Mouse (Mus musculus) limb, embryonic 15.5 days (tissue): ENCODE data around the gene Mbd3l2. TPM values are rescaled to one million over a fixed set of nuclear protein-coding genes. Genes with fewer than 3 reads are reported as not detected.
"Not testable (repeated sequence)": the region's sequence is repeated elsewhere in the genome, so short reads cannot be mapped to it uniquely, and the experiment has no call there.

Source experiments
- ATAC-seq: fragments of 200-750 bp; cut with Nextera tagmentation; 2 replicates; pipeline ENCODE4 v1.8.0; 2017; ENCODE audit warnings: low read depth, moderate TSS enrichment; ENCODE audit not compliant: insufficient number of reproducible peaks, low FRiP score, low TSS enrichment
- H3K27ac ChIP-seq: fragments of 300-500 bp; sonication (generic); 2 replicates; pipeline ENCODE4 v1.5.1; 2015; ENCODE audit warnings: moderate library complexity, mild to moderate bottlenecking, inconsistent platforms
- H3K27me3 ChIP-seq: fragments of 300-500 bp; sonication (generic); 2 replicates; pipeline ENCODE4 v1.6.1; 2015; ENCODE audit warnings: inconsistent platforms
- H3K36me3 ChIP-seq: fragments of 300-500 bp; sonication (generic); 2 replicates; pipeline ENCODE4 v1.6.1; 2015; ENCODE audit warnings: inconsistent platforms
- H3K4me1 ChIP-seq: fragments of 300-500 bp; sonication (generic); 2 replicates; pipeline ENCODE4 v1.6.1; 2015; ENCODE audit warnings: inconsistent platforms
- H3K4me2 ChIP-seq: fragments of 300-500 bp; sonication (generic); 2 replicates; pipeline ENCODE4 v1.6.1; 2015; ENCODE audit warnings: mild to moderate bottlenecking, inconsistent platforms
- H3K4me3 ChIP-seq: fragments of 300-500 bp; sonication (generic); 2 replicates; pipeline ENCODE4 v1.5.1; 2015; ENCODE audit warnings: mild to moderate bottlenecking, inconsistent platforms
- H3K9ac ChIP-seq: fragments of 300-500 bp; sonication (generic); 2 replicates; pipeline ENCODE4 v1.6.1; 2015; ENCODE audit warnings: inconsistent platforms
- H3K9me3 ChIP-seq: fragments of 300-500 bp; sonication (generic); 2 replicates; pipeline ENCODE4 v1.6.1; 2016; ENCODE audit warnings: inconsistent platforms
- WGBS: fragments of 180-500 bp; shearing (Covaris S2); methylation state at CpG from one replicate; pipeline ENCODE4 v1.1.7; 2015; 5-methylcytosine and 5-hydroxymethylcytosine counted together
- polyA plus RNA-seq: library from polyadenylated mRNA; unstranded; fragments of >200 nt; fragmentation: Nextera tagmentation; extraction: Ambion mirVana; gene quantifications from 2 replicates; pipeline ENCODE4 v1.2.1, GENCODE M21; 2015

Gene Mbd3l2
- not detected in 2 replicates for polyA plus RNA-seq

DNA sequence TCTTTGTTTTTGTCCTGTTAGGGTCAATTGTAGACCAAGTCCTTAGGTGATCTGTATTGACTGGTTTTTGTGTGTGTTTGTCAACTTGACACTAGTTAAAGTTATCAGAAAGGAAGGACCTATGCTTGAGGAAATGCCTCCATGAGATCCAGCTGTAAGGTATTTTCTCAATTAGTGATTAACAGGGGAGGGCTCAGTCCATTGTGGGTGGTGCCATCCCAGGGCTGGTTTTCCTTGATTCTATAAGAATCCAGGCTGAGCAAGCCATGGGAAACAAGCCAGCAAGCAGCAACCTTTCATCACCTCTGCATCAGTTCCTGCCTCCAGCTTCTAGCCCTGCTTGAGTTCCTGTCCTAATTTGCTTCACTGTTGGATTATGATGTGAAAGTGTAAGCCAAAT, at the start of gene Mbd3l2:
TSS of gene Mbd3l2 (plus strand) at position 301 of the 400 bp plus-strand sequence.
- Histone ChIP-seq H3K9ac (no peak within 1 kb of the TSS), H3K9me3 (no peaks in the 10 kb centered on the region), H3K36me3 (no peaks in the 10 kb centered on the region), H3K4me1 (no peaks in the 10 kb centered on the region), H3K4me3 (no peak within 1 kb of the TSS), H3K27ac (no peak within 1 kb of the TSS), H3K27me3 (no peaks in the 10 kb centered on the region), H3K4me2 (no peak within 1 kb of the TSS)
- no peak for ATAC-seq

GRCm38 (mm10) chr9:18385782-18386181, 44.7 kb upstream of the Mbd3l2 start:
- H3K4me2 ChIP-seq: no peak overlapping the region
- WGBS: 25% methylated on average over 6 of the region's 6 CpGs

GRCm38 (mm10) chr9:18399629-18400028, 30.8 kb upstream of the Mbd3l2 start:
- ATAC-seq: no peak
- Histone ChIP-seq H3K27ac (no peak overlapping the region), H3K4me1 (no peaks in the 10 kb centered on the region), H3K4me3 (no peak overlapping the region), H3K27me3 (no peaks in the 10 kb centered on the region), H3K9me3 (no peaks in the 10 kb centered on the region), H3K36me3 (no peaks in the 10 kb centered on the region), H3K4me2 (no peak overlapping the region), H3K9ac (no peak overlapping the region)
- 87% methylated on average over 1 of the region's 1 CpGs for WGBS

More at GRCm38 (mm10) chr9:18385782-18386181, 44.7 kb upstream of the Mbd3l2 start:
- no peak for ATAC-seq
- Histone ChIP-seq H3K36me3 (no peaks in the 10 kb centered on the region), H3K27ac (no peak overlapping the region), H3K27me3 (no peaks in the 10 kb centered on the region), H3K4me3 (no peak overlapping the region), H3K4me1 (no peaks in the 10 kb centered on the region), H3K9me3 (no peaks in the 10 kb centered on the region), H3K9ac (no peak overlapping the region)

- 75% methylated on average over 2 of the region's 2 CpGs for WGBS
- not testable (repeated sequence) for H3K9ac ChIP-seq, H3K4me1 ChIP-seq, H3K27ac ChIP-seq, H3K36me3 ChIP-seq, H3K4me2 ChIP-seq, H3K4me3 ChIP-seq, ATAC-seq, H3K27me3 ChIP-seq, H3K9me3 ChIP-seq
These were observed 27.6 kb upstream of the Mbd3l2 start, which contains the start of gene Naalad2 for GRCm38 (mm10) chr9:18402895-18403294. Gene Naalad2, minus strand, starts transcription at chr9:18402995.

DNA sequence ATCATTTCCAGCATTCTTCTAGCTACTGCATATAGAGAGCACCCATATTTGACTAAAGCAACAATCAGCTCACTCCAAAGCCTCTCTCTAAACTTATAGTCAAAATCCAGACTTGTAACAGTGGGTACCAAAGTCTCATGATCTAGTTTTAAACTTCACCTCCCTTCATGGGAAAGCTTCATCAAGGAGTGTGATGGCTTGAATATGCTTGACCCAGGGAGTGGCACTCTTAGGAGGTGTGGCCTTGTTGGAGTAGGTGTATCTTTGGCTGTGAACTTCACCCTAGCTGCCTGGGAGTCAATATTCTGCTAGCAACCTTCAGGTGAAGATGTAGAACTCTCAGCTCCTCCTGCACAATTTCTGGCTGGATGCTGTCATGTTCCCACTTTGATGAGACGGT, 26.3 kb upstream of the Mbd3l2 start, which contains the start of gene Ubtfl1:
TSS of gene Ubtfl1 (plus strand) at position 301 of the 400 bp plus-strand sequence.
- Histone ChIP-seq H3K4me1 (no peaks in the 10 kb centered on the region), H3K9ac (no peak within 1 kb of the TSS)
- 69% methylated on average over 1 of the region's 1 CpGs for WGBS

DNA sequence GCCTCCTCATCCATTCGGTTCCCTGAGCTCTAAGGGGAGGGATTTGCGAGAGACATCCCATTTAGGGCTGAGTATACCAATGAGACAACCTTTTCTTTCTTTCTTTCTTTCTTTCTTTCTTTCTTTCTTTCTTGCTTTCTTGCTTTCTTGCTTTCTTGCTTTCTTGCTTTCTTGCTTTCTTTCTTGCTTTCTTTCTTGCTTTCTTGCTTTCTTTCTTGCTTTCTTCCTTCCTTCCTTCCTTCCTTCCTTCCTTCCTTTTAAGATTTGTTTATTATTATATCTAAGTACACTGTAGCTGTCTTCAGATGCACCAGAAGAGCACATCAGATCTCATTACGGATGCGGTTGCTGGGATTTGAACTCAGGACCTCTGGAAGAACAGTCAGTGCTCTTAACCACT, 18.1 kb upstream of the Mbd3l2 start:
- not testable (repeated sequence) for H3K36me3 ChIP-seq, H3K27ac ChIP-seq, H3K4me2 ChIP-seq, H3K27me3 ChIP-seq, H3K9ac ChIP-seq, H3K9me3 ChIP-seq, H3K4me1 ChIP-seq, ATAC-seq, H3K4me3 ChIP-seq
- WGBS: 85% methylated on average over 4 of the region's 4 CpGs

More for the DNA sequence above, 26.3 kb upstream of the Mbd3l2 start, which contains the start of gene Ubtfl1:
- Histone ChIP-seq H3K9me3 (no peaks in the 10 kb centered on the region), H3K27me3 (no peaks in the 10 kb centered on the region), H3K4me2 (no peak within 1 kb of the TSS), H3K36me3 (no peaks in the 10 kb centered on the region), H3K27ac (no peak within 1 kb of the TSS), H3K4me3 (no peak within 1 kb of the TSS)
- no peak for ATAC-seq

- Histone ChIP-seq H3K27ac (no peak overlapping the region), H3K9ac (no peak overlapping the region), H3K4me2 (no peak overlapping the region), H3K4me3 (no peak overlapping the region), H3K9me3 (no peaks in the 10 kb centered on the region), H3K4me1 (no peaks in the 10 kb centered on the region), H3K36me3 (no peaks in the 10 kb centered on the region), H3K27me3 (no peaks in the 10 kb centered on the region)
- WGBS: 67% methylated on average over 10 of the region's 10 CpGs
- ATAC-seq: no peak
These were observed 1.2 kb downstream of the Mbd3l2 start for GRCm38 (mm10) chr9:18431687-18432086.

GRCm38 (mm10) chr9:18456520-18456919, 26.1 kb downstream of the Mbd3l2 start:
- WGBS: 83% methylated on average over 4 of the region's 4 CpGs
- Histone ChIP-seq H3K4me1 (no peaks in the 10 kb centered on the region), H3K9me3 (no peaks in the 10 kb centered on the region), H3K9ac (no peak overlapping the region), H3K36me3 (peaks cover 35% of the 10 kb centered on the region), H3K4me3 (no peak overlapping the region), H3K27ac (no peak overlapping the region), H3K4me2 (no peak overlapping the region), H3K27me3 (no peaks in the 10 kb centered on the region)
- no peak for ATAC-seq

GRCm38 (mm10) chr9:18467350-18467749, 36.9 kb downstream of the Mbd3l2 start:
- H3K27ac ChIP-seq: no peak overlapping the region
- no peaks in the 10 kb centered on the region; the same call in 1 of the 2 replicates for H3K9me3 ChIP-seq
- H3K9ac ChIP-seq: no peak overlapping the region
- peaks cover 31% of the 10 kb centered on the region for H3K36me3 ChIP-seq
- no peaks in the 10 kb centered on the region for H3K4me1 ChIP-seq
- WGBS: 76% methylated on average over 3 of the region's 3 CpGs
- H3K27me3 ChIP-seq: no peaks in the 10 kb centered on the region
- no peak overlapping the region for H3K4me3 ChIP-seq
- H3K4me2 ChIP-seq: no peak overlapping the region
- ATAC-seq: no peak

DNA sequence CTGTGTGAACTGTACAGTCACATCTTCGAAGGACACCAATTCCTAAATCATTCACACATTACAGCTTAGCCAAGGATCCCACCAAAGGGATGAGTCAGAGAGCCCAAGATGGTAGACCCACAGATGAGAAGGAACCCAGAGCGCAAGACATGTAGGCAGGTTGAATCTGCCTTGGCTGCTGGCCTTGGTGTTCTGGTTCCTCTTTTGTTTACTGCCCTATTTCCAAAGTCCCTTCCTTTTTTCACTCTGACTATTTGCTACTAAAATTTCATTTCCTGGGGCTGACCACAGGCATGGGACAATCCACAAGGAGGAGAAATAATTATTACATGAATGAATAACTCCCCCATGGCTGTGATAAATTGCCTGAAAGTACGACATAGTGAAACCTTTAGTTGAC, 37.6 kb downstream of the Mbd3l2 start:
- Histone ChIP-seq H3K27ac (no peak overlapping the region), H3K36me3 (peaks cover 31% of the 10 kb centered on the region), H3K4me1 (peaks cover 4% of the 10 kb centered on the region; the same call in 1 of the 2 replicates), H3K9ac (no peak overlapping the region), H3K27me3 (no peaks in the 10 kb centered on the region), H3K4me3 (no peak overlapping the region), H3K4me2 (no peak overlapping the region), H3K9me3 (no peaks in the 10 kb centered on the region; the same call in 1 of the 2 replicates)
- no peak for ATAC-seq
- 94% methylated on average over 3 of the region's 3 CpGs for WGBS

- peak overlapping the region; percentile 91 for H3K27ac ChIP-seq
- peak overlapping the region; percentile 68 for H3K4me2 ChIP-seq
- H3K4me3 ChIP-seq: peak overlapping the region; percentile 72
- H3K9ac ChIP-seq: peak overlapping the region; percentile 61
- H3K36me3 ChIP-seq: peaks cover 6% of the 10 kb centered on the region; the same call in 1 of the 2 replicates
- peaks cover 5% of the 10 kb centered on the region; the same call in 1 of the 2 replicates for H3K4me1 ChIP-seq
- H3K27me3 ChIP-seq: no peaks in the 10 kb centered on the region
- H3K9me3 ChIP-seq: no peaks in the 10 kb centered on the region
- peak; percentile 88 for ATAC-seq
- WGBS: 4% methylated on average over 39 of the region's 39 CpGs
These were observed 43.1 kb downstream of the Mbd3l2 start for GRCm38 (mm10) chr9:18473324-18474128.

DNA sequence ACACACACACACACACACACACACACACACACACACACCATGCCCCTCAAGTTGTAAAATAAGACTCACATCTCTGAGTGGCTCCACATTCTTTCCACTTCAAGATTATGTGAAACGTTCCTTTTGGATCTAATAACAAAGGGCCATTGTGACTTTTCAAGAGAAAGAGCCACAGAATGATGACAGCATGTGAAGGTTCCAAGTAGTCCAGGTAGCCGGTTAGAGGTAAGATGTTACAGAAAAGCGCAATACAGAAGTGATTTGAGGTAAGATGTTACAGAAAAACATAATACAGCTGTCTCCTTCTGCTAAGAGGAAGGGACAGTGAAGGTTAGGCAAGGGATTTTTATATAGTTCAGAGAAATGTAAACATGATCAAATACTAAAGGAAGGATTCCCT, 47.7 kb downstream of the Mbd3l2 start, which contains the start of the genes Zfp558 and Mbd3l1:
TSS of gene Zfp558 (minus strand) at position 101 of the 400 bp plus-strand sequence.
TSS of gene Mbd3l1 (plus strand) at position 192 of the 400 bp plus-strand sequence.
- no peaks in the 10 kb centered on the region for H3K9me3 ChIP-seq
- H3K36me3 ChIP-seq: no peaks in the 10 kb centered on the region
- 80% methylated on average over 3 of the region's 3 CpGs for WGBS
- no peak within 1 kb of the TSS for H3K9ac ChIP-seq
- H3K27ac ChIP-seq: no peak within 1 kb of the TSS
- no peaks in the 10 kb centered on the region for H3K4me1 ChIP-seq
- H3K27me3 ChIP-seq: no peaks in the 10 kb centered on the region
- no peak within 1 kb of the TSS for H3K4me2 ChIP-seq
- H3K4me3 ChIP-seq: no peak within 1 kb of the TSS
- ATAC-seq: no peak
